ENCODE assay signal across 8 mouse cellular contexts in the genomic region with DNA sequence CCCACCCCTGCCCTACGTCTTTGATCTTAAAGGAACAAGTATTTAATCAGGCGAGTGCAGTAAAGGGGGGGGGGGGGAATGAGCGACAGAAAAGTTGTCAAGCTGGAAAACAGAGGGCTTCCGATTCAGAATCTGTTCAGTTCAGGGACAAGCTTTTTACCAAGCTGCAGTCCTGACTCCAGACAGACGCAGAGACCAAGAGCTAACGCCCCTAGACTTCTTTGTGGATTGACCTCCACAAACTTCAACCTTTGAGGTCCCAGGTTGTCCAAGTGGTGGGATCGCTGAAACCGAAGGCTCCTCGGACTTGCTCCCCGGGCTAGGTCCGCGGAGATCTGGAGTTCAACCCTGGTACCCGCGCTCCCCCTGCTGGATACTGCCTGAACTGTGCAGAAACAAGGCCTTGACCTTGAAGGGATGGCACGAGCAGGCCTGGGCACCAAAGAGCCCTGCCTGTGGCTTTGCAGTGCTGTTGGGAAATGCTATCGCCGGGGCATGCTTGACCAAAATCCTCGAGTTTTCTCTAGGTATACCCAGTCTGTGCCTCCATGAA. TPM values are rescaled to one million over a fixed set of nuclear protein-coding genes. Genes with fewer than 3 reads are reported as not detected.
DNase-seq lines count a peak whose midpoint lies in the region; ATAC-seq lines count a peak whose summit lies in the region.

No protein-coding gene starts in this region.

- DNase-seq in CD4-positive, CD25-positive, alpha-beta regulatory T cell, adult 2 months (ENCODE audit: low read depth, low spot score): peak; percentile 91
- DNase-seq in naive thymus-derived CD4-positive, alpha-beta T cell, adult 2 months (ENCODE audit: low read depth): peak; percentile 90

- no peaks in the 10 kb centered on the region for H3K9me3 ChIP-seq in heart, embryonic 12.5 days (replicated peaks)
- no peaks in the 10 kb centered on the region for H3K9me3 ChIP-seq in kidney, embryonic 16.5 days (ENCODE audit: low read length)
- H3K9me3 ChIP-seq in liver, embryonic 12.5 days (replicated peaks): no peaks in the 10 kb centered on the region
- H3K9me3 ChIP-seq in stomach, embryonic 14.5 days (ENCODE audit: control insufficient read depth, low read depth, low read length): no peaks in the 10 kb centered on the region

- peak; percentile 93 for ATAC-seq in erythroid progenitor cell, adult 5-6 weeks (replicated peaks; ENCODE audit: low FRiP score, poor library complexity, severe bottlenecking)
- peak; percentile 81 for ATAC-seq in heart, embryonic 12.5 days (ENCODE audit: insufficient number of reproducible peaks, low FRiP score)
- ATAC-seq in kidney, embryonic 16.5 days (ENCODE audit: low FRiP score, low TSS enrichment): peak; percentile 83
- peak; percentile 71 for ATAC-seq in liver, embryonic 12.5 days
- ATAC-seq in stomach, embryonic 14.5 days (ENCODE audit: insufficient number of reproducible peaks, insufficient read depth, low FRiP score, low read depth): peak; percentile 74; the same call in 1 of the 2 replicates

- H3K27me3 ChIP-seq in heart, embryonic 12.5 days (replicated peaks): peaks cover 57% of the 10 kb centered on the region
- peaks cover 43% of the 10 kb centered on the region for H3K27me3 ChIP-seq in kidney, embryonic 16.5 days (ENCODE audit: insufficient read depth, low read length)
- H3K27me3 ChIP-seq in liver, embryonic 12.5 days (replicated peaks): peaks cover 80% of the 10 kb centered on the region
- H3K27me3 ChIP-seq in stomach, embryonic 14.5 days (ENCODE audit: control insufficient read depth, insufficient read depth, low read length): peaks cover 37% of the 10 kb centered on the region

- H3K4me2 ChIP-seq in heart, embryonic 12.5 days: peak overlapping the region; percentile 67
- H3K4me2 ChIP-seq in kidney, embryonic 16.5 days (replicated peaks; ENCODE audit: low read depth, low read length): peak overlapping the region; percentile 50
- H3K4me2 ChIP-seq in liver, embryonic 12.5 days: peak overlapping the region; percentile 67
- H3K4me2 ChIP-seq in stomach, embryonic 14.5 days (replicated peaks; ENCODE audit: low read depth, low read length): peak overlapping the region; percentile 44

- H3K27ac ChIP-seq in brown adipose tissue, adult 24 weeks (replicated peaks; ENCODE audit: low read depth, low read length): no peak overlapping the region
- H3K27ac ChIP-seq in heart, embryonic 12.5 days (ENCODE audit: poor library complexity, severe bottlenecking): no peak overlapping the region
- H3K27ac ChIP-seq in kidney, embryonic 16.5 days (ENCODE audit: low read length): no peak overlapping the region
- no peak overlapping the region for H3K27ac ChIP-seq in liver, embryonic 12.5 days
- no peak overlapping the region for H3K27ac ChIP-seq in stomach, embryonic 14.5 days (ENCODE audit: low read length)

- no peaks in the 10 kb centered on the region for H3K36me3 ChIP-seq in heart, embryonic 12.5 days
- no peaks in the 10 kb centered on the region for H3K36me3 ChIP-seq in kidney, embryonic 16.5 days (ENCODE audit: insufficient read depth, low read length)
- H3K36me3 ChIP-seq in liver, embryonic 12.5 days: no peaks in the 10 kb centered on the region
- no peaks in the 10 kb centered on the region for H3K36me3 ChIP-seq in stomach, embryonic 14.5 days (ENCODE audit: control insufficient read depth, insufficient read depth, low read length)

- no peak overlapping the region for H3K9ac ChIP-seq in heart, embryonic 12.5 days
- 0 out of 2 replicates have a peak overlapping the region, but pooled peaks have one; percentile 29 for H3K9ac ChIP-seq in kidney, embryonic 16.5 days (replicated peaks; ENCODE audit: low read length)
- peak overlapping the region; percentile 40; the same call in 1 of the 2 replicates for H3K9ac ChIP-seq in liver, embryonic 12.5 days
- H3K9ac ChIP-seq in stomach, embryonic 14.5 days (replicated peaks; ENCODE audit: low read depth, low read length): no peak overlapping the region

- peak overlapping the region; percentile 59 for H3K4me3 ChIP-seq in brown adipose tissue, adult 24 weeks (ENCODE audit: insufficient read depth, low read depth, low read length)
- H3K4me3 ChIP-seq in heart, embryonic 12.5 days: peak overlapping the region; percentile 44
- H3K4me3 ChIP-seq in kidney, embryonic 16.5 days (ENCODE audit: low read length): peak overlapping the region; percentile 39
- peak overlapping the region; percentile 49 for H3K4me3 ChIP-seq in liver, embryonic 12.5 days
- peak overlapping the region; percentile 27 for H3K4me3 ChIP-seq in stomach, embryonic 14.5 days (ENCODE audit: low read depth, low read length)

- 2% methylated on average over 18 of the region's 18 CpGs for WGBS in heart, embryonic 12.5 days
- WGBS in kidney, embryonic 16.5 days: 2% methylated on average over 18 of the region's 18 CpGs
- 4% methylated on average over 18 of the region's 18 CpGs for WGBS in liver, embryonic 12.5 days (ENCODE audit: insufficient replicate concordance)
- WGBS in stomach, embryonic 14.5 days: 4% methylated on average over 18 of the region's 18 CpGs

- peaks cover 2% of the 10 kb centered on the region; the same call in 1 of the 2 replicates for H3K4me1 ChIP-seq in brown adipose tissue, adult 24 weeks (ENCODE audit: control insufficient read depth, insufficient read depth, insufficient read length, low read length)
- H3K4me1 ChIP-seq in heart, embryonic 12.5 days (replicated peaks): peaks cover 26% of the 10 kb centered on the region
- peaks cover 17% of the 10 kb centered on the region for H3K4me1 ChIP-seq in kidney, embryonic 16.5 days (ENCODE audit: insufficient read depth, low read length)
- H3K4me1 ChIP-seq in liver, embryonic 12.5 days: peaks cover 6% of the 10 kb centered on the region
- 0 out of 2 replicates have a peak, but pooled peaks cover 3% of the 10 kb centered on the region for H3K4me1 ChIP-seq in stomach, embryonic 14.5 days (ENCODE audit: control insufficient read depth, insufficient read depth, low read length)

RNA-seq across cellular contexts. Expression of a gene that starts 0.4 kb away (rescaled TPM):
- 0.29 and 1.8 TPM in 2 replicates for polyA plus RNA-seq in brown adipose tissue, adult 24 weeks (2012; ENCODE audit: insufficient read depth, insufficient read length, missing spikeins)
- total RNA-seq in erythroid progenitor cell, adult 5-6 weeks (2015; ENCODE audit: low replicate concordance): 0.42 TPM in 1 of 2 replicates, not detected in the other
- total RNA-seq in erythroid progenitor cell, adult 5-6 weeks (2017; ENCODE audit: low replicate concordance): 0.23 TPM in 1 of 2 replicates, not detected in the other
- polyA plus RNA-seq in heart, embryonic 12.5 days (2016; fragmentation: Nextera tagmentation; extraction: Ambion mirVana): 0.05 TPM in 1 of 2 replicates, not detected in the other
- polyA plus RNA-seq in kidney, embryonic 16.5 days (2015; fragmentation: Nextera tagmentation; extraction: Ambion mirVana): 0.17 and 0.23 TPM in 2 replicates
- polyA plus RNA-seq in liver, embryonic 12.5 days (2016; fragmentation: Nextera tagmentation; extraction: Ambion mirVana): 0.07 TPM in 1 of 2 replicates, not detected in the other
- polyA plus RNA-seq in stomach, embryonic 14.5 days (2014; fragmentation: Nextera tagmentation; extraction: Ambion mirVana): 1.7 and 2.6 TPM in 2 replicates

RNA-seq across cellular contexts. Expression of a gene that starts 0.4 kb away (rescaled TPM):
- 8.8 and 17.5 TPM in 2 replicates for polyA plus RNA-seq in brown adipose tissue, adult 24 weeks (2012; ENCODE audit: insufficient read depth, insufficient read length, missing spikeins)
- total RNA-seq in erythroid progenitor cell, adult 5-6 weeks (2015; ENCODE audit: low replicate concordance): 0.72 TPM in 1 of 2 replicates, not detected in the other
- 0.26 and 0.30 TPM in 2 replicates for total RNA-seq in erythroid progenitor cell, adult 5-6 weeks (2017; ENCODE audit: low replicate concordance)
- 8.5 and 8.6 TPM in 2 replicates for polyA plus RNA-seq in heart, embryonic 12.5 days (2016; fragmentation: Nextera tagmentation; extraction: Ambion mirVana)
- 94.8 and 96.1 TPM in 2 replicates for polyA plus RNA-seq in kidney, embryonic 16.5 days (2015; fragmentation: Nextera tagmentation; extraction: Ambion mirVana)
- polyA plus RNA-seq in liver, embryonic 12.5 days (2016; fragmentation: Nextera tagmentation; extraction: Ambion mirVana): 4.9 and 5.9 TPM in 2 replicates
- 83.3 and 87.9 TPM in 2 replicates for polyA plus RNA-seq in stomach, embryonic 14.5 days (2014; fragmentation: Nextera tagmentation; extraction: Ambion mirVana)

RNA-seq across cellular contexts. Expression of a gene that starts 45.1 kb away (rescaled TPM):
- 6.6 and 9.4 TPM in 2 replicates for polyA plus RNA-seq in brown adipose tissue, adult 24 weeks (2012; ENCODE audit: insufficient read depth, insufficient read length, missing spikeins)
- total RNA-seq in erythroid progenitor cell, adult 5-6 weeks (2015; ENCODE audit: low replicate concordance): 226 and 252 TPM in 2 replicates
- total RNA-seq in erythroid progenitor cell, adult 5-6 weeks (2017; ENCODE audit: low replicate concordance): 113 and 157 TPM in 2 replicates
- polyA plus RNA-seq in heart, embryonic 12.5 days (2016; fragmentation: Nextera tagmentation; extraction: Ambion mirVana): 15.2 and 15.5 TPM in 2 replicates
- 26.7 TPM in 2 replicates for polyA plus RNA-seq in kidney, embryonic 16.5 days (2015; fragmentation: Nextera tagmentation; extraction: Ambion mirVana)
- 24.4 and 26.5 TPM in 2 replicates for polyA plus RNA-seq in liver, embryonic 12.5 days (2016; fragmentation: Nextera tagmentation; extraction: Ambion mirVana)
- 15.0 and 17.2 TPM in 2 replicates for polyA plus RNA-seq in stomach, embryonic 14.5 days (2014; fragmentation: Nextera tagmentation; extraction: Ambion mirVana)

RNA-seq across cellular contexts. Expression of a gene that starts 48.4 kb away (rescaled TPM):
- polyA plus RNA-seq in brown adipose tissue, adult 24 weeks (2012; ENCODE audit: insufficient read depth, insufficient read length, missing spikeins): 7.9 and 8.1 TPM in 2 replicates
- 5.0 TPM in 1 of 2 replicates, not detected in the other for total RNA-seq in erythroid progenitor cell, adult 5-6 weeks (2015; ENCODE audit: low replicate concordance)
- 1.9 and 3.2 TPM in 2 replicates for total RNA-seq in erythroid progenitor cell, adult 5-6 weeks (2017; ENCODE audit: low replicate concordance)
- polyA plus RNA-seq in heart, embryonic 12.5 days (2016; fragmentation: Nextera tagmentation; extraction: Ambion mirVana): 24.0 and 24.7 TPM in 2 replicates
- 33.8 and 35.8 TPM in 2 replicates for polyA plus RNA-seq in kidney, embryonic 16.5 days (2015; fragmentation: Nextera tagmentation; extraction: Ambion mirVana)
- polyA plus RNA-seq in liver, embryonic 12.5 days (2016; fragmentation: Nextera tagmentation; extraction: Ambion mirVana): 6.5 and 6.6 TPM in 2 replicates
- 27.0 and 30.3 TPM in 2 replicates for polyA plus RNA-seq in stomach, embryonic 14.5 days (2014; fragmentation: Nextera tagmentation; extraction: Ambion mirVana)

Comparison
In these comparisons a context has a peak if more than half of its experiments do, and no peak if none do; other contexts are left out.
1. H3K9ac ChIP-seq: peak in kidney, embryonic 16.5 days (single experiment) and liver, embryonic 12.5 days (single experiment); none in heart, embryonic 12.5 days (single experiment) and stomach, embryonic 14.5 days (single experiment).
2. Peak in every context shown above with its lines, with median percentiles within 50 percentile points of each other: H3K4me3 ChIP-seq, ATAC-seq and H3K4me2 ChIP-seq.